Comparison of ENCODE assay signal across 12 mouse cellular contexts in genomic region chr7:145239145-145239544, GRCm38 (mm10). TPM values are rescaled to one million over a fixed set of nuclear protein-coding genes. Genes with fewer than 3 reads are reported as not detected.
A peak's percentile ranks its signal among the peaks of the same experiment; 100 is the strongest.
DNase-seq lines count a peak whose midpoint lies in the region; ATAC-seq lines count a peak whose summit lies in the region.
"Had no signal": no experiment of that assay in that cellular context is flagged by ENCODE, and none has a peak within 500 bp of the region (broad histone marks: within the 10 kb centered on the region; RNA-seq: fewer than 3 reads in every experiment).

No protein-coding gene starts in this region.

- intact Hi-C loops in heart, postnatal 14 days (cut with DNase I), result no loop called here

- no peak overlapping the region for H3K4me3 ChIP-seq in heart, embryonic 16.5 days (ENCODE audit: low read length)
- H3K4me3 ChIP-seq in embryonic facial prominence, embryonic 10.5 days, result no peak overlapping the region
- H3K4me3 ChIP-seq: embryonic facial prominence, embryonic 15.5 days; liver, embryonic 13.5 days; midbrain, embryonic 13.5 days had no signal

- H3K9ac ChIP-seq in heart, embryonic 16.5 days (ENCODE audit: low read length), result no peak overlapping the region
- H3K9ac ChIP-seq: embryonic facial prominence, embryonic 15.5 days; liver, embryonic 13.5 days; midbrain, embryonic 13.5 days had no signal

- WGBS in heart, embryonic 16.5 days, result 45% methylated on average over 6 of the region's 6 CpGs
- 70% methylated on average over 6 of the region's 6 CpGs for WGBS in embryonic facial prominence, embryonic 10.5 days
- 27% methylated on average over 6 of the region's 6 CpGs for WGBS in large intestine, adult 2 months

- no peak overlapping the region for H3K27ac ChIP-seq in heart, embryonic 16.5 days (ENCODE audit: low read length)
- peak overlapping the region; percentile 12; the same call in 1 of the 2 replicates for H3K27ac ChIP-seq in embryonic facial prominence, embryonic 10.5 days (replicated peaks)
- H3K27ac ChIP-seq: embryonic facial prominence, embryonic 15.5 days; hindbrain, postnatal 0 days; liver, embryonic 13.5 days; midbrain, embryonic 13.5 days had no signal

- H3K27me3 ChIP-seq in heart, embryonic 16.5 days (ENCODE audit: control insufficient read depth, insufficient read depth, low read length), result no peaks in the 10 kb centered on the region
- H3K27me3 ChIP-seq in embryonic facial prominence, embryonic 10.5 days (replicated peaks; ENCODE audit: low read depth, poor library complexity, severe bottlenecking), result peaks cover 18% of the 10 kb centered on the region
- H3K27me3 ChIP-seq: embryonic facial prominence, embryonic 15.5 days; liver, embryonic 13.5 days; midbrain, embryonic 13.5 days had no signal

- H3K4me2 ChIP-seq in heart, embryonic 16.5 days (ENCODE audit: low read depth, low read length), result no peak overlapping the region
- H3K4me2 ChIP-seq: embryonic facial prominence, embryonic 15.5 days; liver, embryonic 13.5 days; midbrain, embryonic 13.5 days had no signal

- no peaks in the 10 kb centered on the region for H3K4me1 ChIP-seq in heart, embryonic 16.5 days (ENCODE audit: control insufficient read depth, insufficient read depth, low read length)
- H3K4me1 ChIP-seq in embryonic facial prominence, embryonic 10.5 days, result peaks cover 13% of the 10 kb centered on the region
- H3K4me1 ChIP-seq: liver, embryonic 13.5 days had no signal

- no peaks in the 10 kb centered on the region for H3K36me3 ChIP-seq in heart, embryonic 16.5 days (ENCODE audit: control insufficient read depth, insufficient read depth)
- no peaks in the 10 kb centered on the region for H3K36me3 ChIP-seq in embryonic facial prominence, embryonic 10.5 days (replicated peaks)
- H3K36me3 ChIP-seq: embryonic facial prominence, embryonic 15.5 days; liver, embryonic 13.5 days; midbrain, embryonic 13.5 days had no signal

- peak; percentile 39 for ATAC-seq in heart, embryonic 16.5 days (replicated peaks; ENCODE audit: extremely low read depth, insufficient read depth, low FRiP score)
- ATAC-seq: hindbrain, postnatal 0 days; midbrain, embryonic 13.5 days had no signal

- no peak for DNase-seq in heart, postnatal 14 days
- DNase-seq in cerebellum, postnatal 10 days, result peak; percentile 58 to 59
- no peak for DNase-seq in embryonic facial prominence, embryonic 10.5 days (ENCODE audit: low spot score)
- peak; percentile 27 for DNase-seq in large intestine, adult 2 months (ENCODE audit: low read depth, low spot score)
- no peak for DNase-seq in Muller cell, postnatal 12 days (ENCODE audit: inconsistent ontology term)
- DNase-seq in thymus, postnatal 25 days, result no peak
- DNase-seq: liver, embryonic 13.5 days had no signal

- no peaks in the 10 kb centered on the region for H3K9me3 ChIP-seq in heart, embryonic 16.5 days (replicated peaks; ENCODE audit: control insufficient read depth, low read length)
- no peaks in the 10 kb centered on the region for H3K9me3 ChIP-seq in embryonic facial prominence, embryonic 10.5 days
- H3K9me3 ChIP-seq: embryonic facial prominence, embryonic 15.5 days; liver, embryonic 13.5 days; midbrain, embryonic 13.5 days had no signal

RNA-seq across cellular contexts. Expression of gene 1810010D01Rik, which starts 31.2 kb away (rescaled TPM):
- polyA plus RNA-seq in heart, embryonic 16.5 days (2015; fragmentation: Nextera tagmentation; extraction: Ambion mirVana), result 0.34 TPM in 1 of 2 replicates, not detected in the other
- under 1 TPM in 1 of 2 experiments, not detected in 1; 0.43 TPM for total RNA-seq in heart, postnatal 14 days (2021)
- polyA plus RNA-seq in embryonic facial prominence, embryonic 10.5 days (2016; fragmentation: Nextera tagmentation; extraction: Ambion mirVana), result 0.72 TPM in 1 of 2 replicates, not detected in the other
- polyA plus RNA-seq in large intestine, adult 2 months (2012; rRNA removed), result 4.8 and 4.9 TPM in 2 replicates
- polyA plus RNA-seq: hindbrain, postnatal 0 days; neural tube, embryonic 14.5 days had no signal

RNA-seq across cellular contexts. Expression of gene Tpcn2, which starts 44.7 kb away (rescaled TPM):
- polyA plus RNA-seq in heart, embryonic 16.5 days (2015; fragmentation: Nextera tagmentation; extraction: Ambion mirVana), result 5.4 and 5.5 TPM in 2 replicates
- 1 to 10 TPM; 6.0 to 6.2 TPM for total RNA-seq in heart, postnatal 14 days (2021)
- 6.5 TPM in 2 replicates for polyA plus RNA-seq in embryonic facial prominence, embryonic 10.5 days (2016; fragmentation: Nextera tagmentation; extraction: Ambion mirVana)
- 12.6 and 17.1 TPM in 2 replicates for polyA plus RNA-seq in large intestine, adult 2 months (2012; rRNA removed)

Comparison
In these comparisons a context has a peak if more than half of its experiments do, and no peak if none do; other contexts are left out.
1. DNase-seq: peak in cerebellum, postnatal 10 days (2 of 2) and large intestine, adult 2 months (single experiment); none in heart, postnatal 14 days (0 of 2), embryonic facial prominence, embryonic 10.5 days (single experiment), Muller cell, postnatal 12 days (single experiment) and thymus, postnatal 25 days (single experiment).